Mouse (Mus musculus) kidney, postnatal 0 days (tissue): ENCODE measurements around the gene Unk. TPM values are rescaled to one million over a fixed set of nuclear protein-coding genes. Genes with fewer than 3 reads are reported as not detected.

ENCODE experiments used
- ATAC-seq: fragments of 200-750 bp; cut with Nextera tagmentation; replicated peaks from 2 replicates; pipeline ENCODE4 v1.8.0; 2017; ENCODE audit warnings: low read depth, moderate number of reproducible peaks, moderate TSS enrichment, moderate library complexity; ENCODE audit not compliant: low FRiP score
- DNase-seq: peaks from one replicate; pipeline ENCODE4 v3.0.0-alpha.2; 2016; ENCODE audit warnings: low spot score
- H3K27ac ChIP-seq: fragments of 300-500 bp; sonication (generic); 2 replicates; pipeline ENCODE4 v1.5.1; 2014; ENCODE audit warnings: mild to moderate bottlenecking
- H3K27me3 ChIP-seq: fragments of 300-500 bp; sonication (generic); 2 replicates; pipeline ENCODE4 v1.6.1; 2014; ENCODE audit warnings: low read length, mixed read lengths; ENCODE audit not compliant: insufficient read depth
- H3K36me3 ChIP-seq: fragments of 300-500 bp; sonication (generic); 2 replicates; pipeline ENCODE4 v1.6.1; 2014; ENCODE audit warnings: low read length, mixed read lengths; ENCODE audit not compliant: insufficient read depth
- H3K4me1 ChIP-seq: fragments of 300-500 bp; sonication (generic); replicated peaks from 2 replicates; pipeline ENCODE4 v1.6.1; 2014; ENCODE audit warnings: antibody characterized with exemption, low read length, mixed read lengths; ENCODE audit not compliant: insufficient read depth
- H3K4me2 ChIP-seq: fragments of 300-500 bp; sonication (generic); 2 replicates; pipeline ENCODE4 v1.6.1; 2014; ENCODE audit warnings: mild to moderate bottlenecking, low read length, moderate library complexity, mixed read lengths
- H3K4me3 ChIP-seq: fragments of 300-500 bp; sonication (generic); replicated peaks from 2 replicates; pipeline ENCODE4 v1.5.1; 2014; ENCODE audit warnings: low read depth, low read length
- H3K9ac ChIP-seq: fragments of 300-500 bp; sonication (generic); 2 replicates; pipeline ENCODE4 v1.6.1; 2014; ENCODE audit warnings: low read depth, low read length
- H3K9me3 ChIP-seq: fragments of 300-500 bp; sonication (generic); replicated peaks from 2 replicates; pipeline ENCODE4 v1.6.1; 2016; ENCODE audit warnings: low read length, inconsistent platforms, mixed read lengths
- CTCF ChIP-seq: IDR thresholded peaks from 2 replicates; pipeline ENCODE4 v1.5.1; 2016; ENCODE audit warnings: antibody characterized with exemption, low read depth, mild to moderate bottlenecking, moderate library complexity
- WGBS: fragments of 180-500 bp; shearing (Covaris S2); extraction: QIAGEN DNeasy Blood & Tissue Kit; methylation state at CpG from one replicate; pipeline ENCODE4 v1.1.7; 2014; 5-methylcytosine and 5-hydroxymethylcytosine counted together
- polyA plus RNA-seq: library from polyadenylated mRNA; unstranded; fragments of >200 nt; fragmentation: Nextera tagmentation; extraction: Ambion mirVana; gene quantifications from 2 replicates; pipeline ENCODE4 v1.2.1, GENCODE M21; 2015

Gene Unk
- polyA plus RNA-seq, 1 experiment from 2014 or later: 21.4 TPM

DNA sequence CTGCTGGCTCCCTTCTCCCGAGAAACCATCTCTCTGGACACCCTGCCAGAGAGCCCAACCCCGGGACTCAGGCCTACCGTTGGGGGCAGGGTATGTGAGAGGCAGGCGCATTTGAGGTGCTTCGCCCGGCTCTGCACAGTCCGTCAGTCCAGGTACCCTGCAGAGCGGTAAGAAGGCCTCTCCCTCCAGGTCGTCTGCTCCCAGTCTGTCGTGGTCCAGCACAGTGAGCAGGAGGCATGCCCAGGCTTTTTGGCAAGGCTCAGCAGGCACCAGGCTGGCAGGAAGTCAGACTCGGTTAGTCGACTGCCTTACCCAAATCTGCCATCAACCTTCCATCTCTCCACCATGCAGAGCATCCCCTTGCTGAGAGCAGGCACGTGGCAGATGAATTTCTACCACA, 33.4 kb downstream of the Unk start:
- H3K9me3 ChIP-seq: no peaks in the 10 kb centered on the region
- no peak overlapping the region for H3K4me2 ChIP-seq
- H3K9ac ChIP-seq: no peak overlapping the region
- ATAC-seq (no peak), DNase-seq (no peak)
- no peaks in the 10 kb centered on the region for H3K4me1 ChIP-seq
- no peak overlapping the region for H3K27ac ChIP-seq
- H3K27me3 ChIP-seq: no peaks in the 10 kb centered on the region
- H3K36me3 ChIP-seq: peaks cover 25% of the 10 kb centered on the region
- TF ChIP-seq CTCF: no peak
- no peak overlapping the region for H3K4me3 ChIP-seq
- WGBS: 62% methylated on average over 13 of the region's 13 CpGs

DNA sequence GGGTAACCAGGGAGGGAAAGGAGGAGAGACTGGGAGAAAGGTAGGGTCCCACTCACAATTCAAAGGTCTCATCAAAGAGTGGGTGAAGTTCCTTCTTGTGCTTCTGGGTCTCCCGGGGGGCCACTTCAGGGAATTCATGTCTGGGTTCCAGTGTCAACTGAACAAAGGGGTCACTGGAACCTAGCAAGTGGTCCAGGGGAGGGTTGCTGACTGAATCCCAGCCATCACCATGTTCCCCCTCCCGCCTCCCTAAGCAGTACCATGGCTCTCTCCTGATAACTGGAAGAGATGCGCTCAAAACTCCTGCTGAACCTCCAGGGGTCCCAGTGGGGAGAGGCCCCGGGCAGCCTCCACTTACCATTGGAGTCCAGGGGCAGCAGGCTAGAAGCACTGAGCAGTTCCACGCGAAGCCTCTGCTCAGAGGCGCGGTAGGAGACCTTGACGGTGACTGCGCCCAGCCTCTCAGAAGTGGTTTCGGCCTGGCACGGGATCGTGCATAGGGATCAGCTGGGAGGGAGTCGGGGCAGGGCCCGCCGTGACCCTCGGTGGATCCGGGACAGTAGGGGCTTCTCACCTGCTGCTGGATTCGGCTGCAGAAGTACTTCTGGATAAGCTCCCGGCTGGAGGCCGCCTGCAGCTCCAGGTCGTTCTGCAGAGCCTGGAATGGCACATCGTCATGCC, 34.2 kb downstream of the Unk start:
- Histone ChIP-seq H3K27me3 (no peaks in the 10 kb centered on the region), H3K4me3 (no peak overlapping the region), H3K4me2 (no peak overlapping the region), H3K36me3 (peaks cover 17% of the 10 kb centered on the region), H3K9me3 (no peaks in the 10 kb centered on the region), H3K4me1 (no peaks in the 10 kb centered on the region), H3K27ac (no peak overlapping the region), H3K9ac (no peak overlapping the region)
- no peak for TF ChIP-seq CTCF
- DNase-seq: no peak
- ATAC-seq: no peak
- WGBS: 66% methylated on average over 23 of the region's 23 CpGs

DNA sequence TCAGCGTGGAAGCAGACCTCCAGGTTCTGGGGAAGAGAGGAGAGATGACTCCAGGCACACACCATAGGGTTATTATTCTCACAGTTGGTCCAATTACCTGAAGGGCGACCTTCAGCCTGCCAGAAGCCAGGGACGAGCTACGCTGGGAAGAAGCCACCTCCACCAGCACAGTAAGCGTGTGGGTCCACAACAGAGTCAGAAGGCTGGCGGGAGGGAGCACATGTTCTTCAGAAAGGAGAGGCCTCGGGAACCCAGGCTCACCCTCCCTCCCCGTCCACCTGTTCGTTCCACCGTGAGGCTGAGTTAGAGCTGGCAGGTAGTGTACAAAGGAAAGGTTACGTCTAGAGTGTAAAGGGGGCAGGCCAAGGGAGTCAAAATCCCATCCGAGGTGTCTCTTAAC, 35.2 kb downstream of the Unk start:
- peaks cover 11% of the 10 kb centered on the region for H3K36me3 ChIP-seq
- DNase-seq (no peak), ATAC-seq (no peak)
- H3K4me1 ChIP-seq: no peaks in the 10 kb centered on the region
- no peak overlapping the region for H3K27ac ChIP-seq
- H3K9me3 ChIP-seq: no peaks in the 10 kb centered on the region
- H3K4me3 ChIP-seq: no peak overlapping the region
- H3K4me2 ChIP-seq: no peak overlapping the region
- 87% methylated on average over 12 of the region's 12 CpGs for WGBS
- no peaks in the 10 kb centered on the region for H3K27me3 ChIP-seq
- no peak overlapping the region for H3K9ac ChIP-seq
- TF ChIP-seq CTCF: no peak

DNA sequence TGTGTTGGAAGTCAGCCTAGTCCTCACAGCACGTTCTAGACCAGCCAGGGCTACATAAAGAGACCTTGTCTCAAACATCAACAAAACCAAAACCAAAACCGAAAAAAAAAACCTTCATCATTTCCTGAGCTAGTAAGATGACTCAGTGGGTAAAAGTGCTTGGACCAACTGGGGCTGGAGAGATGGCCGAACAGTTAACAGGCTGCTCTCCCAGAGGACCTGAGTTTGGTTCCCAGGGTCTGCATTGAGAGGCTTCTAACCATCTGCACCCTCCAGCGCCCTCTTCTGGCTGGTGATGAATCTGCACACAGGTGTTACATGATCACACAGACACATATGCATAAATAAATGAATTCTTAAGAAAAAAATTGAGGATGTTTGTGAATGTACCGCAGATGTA, 41.4 kb downstream of the Unk start:
- no peaks in the 10 kb centered on the region for H3K9me3 ChIP-seq
- WGBS: 61% methylated on average over 5 of the region's 5 CpGs

DNA sequence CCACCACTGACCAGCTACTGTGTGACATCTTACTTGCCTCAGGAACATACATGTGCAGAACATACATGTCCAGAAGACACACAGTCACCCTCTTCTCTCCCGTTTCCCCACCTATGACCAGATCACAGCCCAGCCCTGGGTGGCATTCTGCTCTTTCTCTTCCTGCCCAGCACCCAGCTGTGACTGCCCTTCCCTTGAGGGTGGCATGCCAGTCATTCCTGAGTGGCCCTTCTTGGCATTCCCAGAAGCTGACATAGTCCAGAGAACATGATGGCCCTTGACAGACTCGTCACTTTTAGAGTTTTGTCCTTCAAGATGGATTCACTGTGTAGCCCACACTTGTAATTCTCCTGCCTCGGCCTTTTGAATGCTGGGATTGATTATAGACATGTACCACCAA, 42.5 kb downstream of the Unk start:
- Histone ChIP-seq H3K4me2 (no peak overlapping the region), H3K27me3 (no peaks in the 10 kb centered on the region), H3K4me1 (0 out of 2 replicates have a peak, but pooled peaks cover 2% of the 10 kb centered on the region), H3K27ac (no peak overlapping the region), H3K9ac (no peak overlapping the region), H3K9me3 (no peaks in the 10 kb centered on the region), H3K36me3 (no peaks in the 10 kb centered on the region), H3K4me3 (no peak overlapping the region)
- WGBS: 74% methylated on average over 3 of the region's 3 CpGs
- ATAC-seq (no peak), DNase-seq (no peak)
- TF ChIP-seq CTCF: no peak

More for the DNA sequence above, 41.4 kb downstream of the Unk start:
- DNase-seq (no peak), ATAC-seq (no peak)
- Histone ChIP-seq H3K9ac (no peak overlapping the region), H3K4me1 (no peaks in the 10 kb centered on the region), H3K27ac (no peak overlapping the region), H3K36me3 (no peaks in the 10 kb centered on the region), H3K4me2 (no peak overlapping the region), H3K4me3 (no peak overlapping the region), H3K27me3 (no peaks in the 10 kb centered on the region)
- peak; percentile 56 for TF ChIP-seq CTCF

DNA sequence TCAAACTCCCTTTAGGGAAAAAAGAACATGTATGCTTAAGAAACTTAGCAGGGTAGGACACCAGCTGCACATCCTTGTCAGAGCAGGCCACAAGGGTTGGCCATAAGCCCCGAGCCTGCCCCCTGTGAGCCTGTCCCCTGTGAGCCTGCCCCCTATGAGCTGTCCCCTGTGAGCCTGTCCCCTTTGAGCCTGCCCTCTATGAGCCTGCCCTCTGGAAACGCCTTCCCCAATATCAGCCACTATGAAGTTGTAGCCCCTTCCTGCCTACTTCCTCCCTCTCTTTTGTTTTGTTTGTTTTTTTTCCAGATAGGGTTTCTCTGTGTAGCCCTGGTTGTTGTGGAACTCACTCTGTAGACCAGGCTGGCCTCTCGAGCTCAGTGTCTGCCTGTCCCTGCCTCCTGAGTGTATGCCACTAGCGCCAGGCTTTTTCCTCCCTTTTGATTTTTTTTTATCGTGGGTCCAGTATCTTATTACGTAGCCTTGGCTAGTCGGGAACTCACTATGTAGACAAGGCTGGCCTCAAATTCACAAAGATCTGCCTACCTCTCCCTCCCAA, 44.4 kb downstream of the Unk start:
- H3K9ac ChIP-seq: no peak overlapping the region
- no peaks in the 10 kb centered on the region for H3K27me3 ChIP-seq
- H3K9me3 ChIP-seq: no peaks in the 10 kb centered on the region
- no peak for TF ChIP-seq CTCF
- H3K27ac ChIP-seq: no peak overlapping the region
- ATAC-seq: no peak
- H3K36me3 ChIP-seq: peaks cover 3% of the 10 kb centered on the region; the same call in 1 of the 2 replicates
- peaks cover 13% of the 10 kb centered on the region for H3K4me1 ChIP-seq
- H3K4me3 ChIP-seq: no peak overlapping the region
- DNase-seq: no peak
- WGBS: 44% methylated on average over 7 of the region's 7 CpGs
- no peak overlapping the region for H3K4me2 ChIP-seq
